Mouse (Mus musculus): Measurements from ENCODE around the gene Sgo1.
"Not testable (repeated sequence)": the region's sequence is repeated elsewhere in the genome, so short reads cannot be mapped to it uniquely, and the experiment has no call there.

Gene Sgo1

DNA sequence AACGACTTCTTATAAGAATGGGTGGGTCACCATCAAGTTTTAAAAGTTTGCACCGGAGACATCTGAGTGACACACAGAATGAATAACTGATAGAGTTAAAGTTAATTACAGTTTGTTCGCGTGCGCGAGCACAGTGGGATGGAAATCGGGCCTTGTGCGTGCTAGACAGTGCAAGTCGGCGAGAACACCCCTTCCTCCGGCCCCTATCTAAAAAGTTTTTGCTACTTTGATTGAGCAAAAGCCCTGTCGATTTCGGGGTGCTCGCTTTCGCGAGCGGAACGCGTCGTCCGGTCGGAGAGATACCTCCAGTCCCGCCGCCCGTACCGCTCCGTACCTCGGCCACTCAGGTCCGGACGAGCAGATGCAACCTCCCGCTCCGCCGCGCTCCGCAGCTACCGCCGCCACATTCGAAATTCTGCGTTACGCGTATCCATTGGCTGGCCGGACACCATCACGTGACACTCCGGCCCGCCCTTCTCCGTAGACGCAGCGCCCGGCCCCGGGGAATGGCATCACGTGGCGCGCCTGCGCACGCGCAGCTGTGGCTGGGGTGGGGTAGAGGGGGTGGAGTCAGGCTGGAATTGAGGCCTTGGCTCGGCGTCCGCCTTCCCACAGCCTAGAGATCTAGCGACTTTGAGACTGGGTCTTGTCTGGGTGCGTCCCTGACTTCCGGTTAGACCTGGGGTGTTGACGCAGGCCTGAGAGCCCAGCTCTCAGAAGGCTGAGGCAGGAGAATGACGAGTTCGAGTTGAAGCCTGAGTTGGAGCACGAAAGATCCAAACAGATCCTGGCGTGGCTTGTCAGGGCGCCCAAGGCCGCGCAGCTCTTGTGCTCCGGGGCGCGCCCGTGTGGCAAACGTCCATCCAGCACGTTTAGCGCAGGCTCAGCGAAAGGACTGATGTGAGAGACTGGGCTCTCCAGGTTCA, at the start of gene Sgo1:
Gene Sgo1, minus strand, starts transcription at position 457 of the 926 bp plus-strand sequence.
- peak; percentile 98 to 99 for DNase-seq (ENCODE audit: low spot score in 2 of 2)

DNA sequence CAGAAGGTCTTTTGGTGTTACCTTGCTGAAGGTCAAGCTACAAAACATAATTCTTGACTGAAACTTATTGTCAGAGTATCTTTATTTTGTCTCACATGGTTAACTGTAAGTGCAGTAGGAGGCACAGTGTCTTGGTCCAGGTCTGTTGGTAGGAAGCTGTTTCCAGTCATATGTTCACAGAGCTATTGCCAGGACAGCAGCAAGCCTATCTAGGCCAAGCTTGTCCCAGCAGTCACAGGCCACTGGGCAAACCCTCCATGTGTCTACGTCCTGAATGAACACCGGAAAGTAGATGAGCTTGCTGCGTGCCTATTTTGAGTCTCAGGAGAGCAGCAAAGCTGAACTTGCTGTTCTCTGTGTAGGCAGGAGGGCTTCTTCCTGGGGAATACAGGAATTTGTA, 29.8 kb upstream of the Sgo1 start:
- DNase-seq (ENCODE audit: low spot score in 2 of 2), result not testable (repeated sequence)

DNA sequence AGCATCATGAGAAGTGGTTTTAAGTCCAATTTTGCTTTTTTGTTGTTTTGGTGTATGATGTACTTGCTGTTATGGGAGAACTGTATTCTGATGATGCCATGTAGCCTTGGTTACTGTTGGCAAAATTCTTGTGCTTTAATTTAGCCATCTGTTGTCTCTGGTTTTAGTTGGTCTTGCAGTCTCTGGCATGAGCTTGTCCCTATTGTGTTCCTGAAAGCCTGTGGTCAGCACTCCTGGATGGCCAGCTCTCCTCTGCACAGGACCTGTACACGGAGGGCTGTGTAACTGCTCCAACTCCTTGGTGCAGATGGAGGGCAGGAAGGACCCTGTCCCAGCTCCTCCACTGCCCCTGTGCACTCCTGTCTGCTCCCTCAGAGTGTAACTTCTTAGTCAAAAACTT, 29.3 kb upstream of the Sgo1 start:
- DNase-seq (ENCODE audit: low spot score in 2 of 2), result no peak

DNA sequence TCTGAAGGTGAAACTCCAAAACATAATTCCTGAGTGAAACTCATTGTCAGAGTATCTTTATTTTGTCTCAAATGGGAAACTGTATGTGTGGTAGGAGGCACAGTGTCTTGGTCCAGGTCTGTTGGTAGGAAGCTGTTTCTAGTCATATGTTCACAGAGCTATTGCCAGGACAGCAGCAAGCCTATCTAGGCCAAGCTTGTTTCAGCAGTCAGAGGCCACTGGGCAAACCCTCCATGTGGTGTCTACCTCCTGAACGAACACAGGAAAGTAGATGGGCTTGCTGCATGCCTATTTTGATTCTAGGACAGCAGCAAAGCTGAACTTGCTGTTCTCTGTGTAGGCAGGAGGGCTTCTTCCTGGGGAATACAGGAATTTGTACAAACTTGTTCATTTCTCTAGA, 26.0 kb upstream of the Sgo1 start:
- DNase-seq (ENCODE audit: low spot score in 2 of 2), result not testable (repeated sequence)

DNA sequence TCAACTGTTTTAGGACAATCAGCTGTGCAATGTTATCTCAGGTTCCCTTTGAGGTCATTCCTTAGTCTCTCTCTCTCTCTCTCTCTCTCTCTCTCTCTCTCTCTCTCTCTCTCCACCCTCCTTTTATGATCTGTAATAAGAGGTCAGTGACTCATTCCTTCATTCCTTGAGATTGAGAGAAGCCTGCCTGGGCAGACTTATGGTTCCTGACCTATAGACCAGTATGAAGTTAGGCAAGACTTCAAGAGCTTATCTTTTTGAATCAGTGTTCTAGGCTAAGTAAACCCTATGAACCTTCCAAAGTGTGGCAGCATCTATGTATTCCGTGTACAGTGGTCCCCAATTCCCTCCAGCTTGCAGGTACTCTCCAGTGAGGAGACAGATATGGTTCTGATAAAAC, 25.3 kb upstream of the Sgo1 start:
- no peak for DNase-seq (ENCODE audit: low spot score in 2 of 2)

DNA sequence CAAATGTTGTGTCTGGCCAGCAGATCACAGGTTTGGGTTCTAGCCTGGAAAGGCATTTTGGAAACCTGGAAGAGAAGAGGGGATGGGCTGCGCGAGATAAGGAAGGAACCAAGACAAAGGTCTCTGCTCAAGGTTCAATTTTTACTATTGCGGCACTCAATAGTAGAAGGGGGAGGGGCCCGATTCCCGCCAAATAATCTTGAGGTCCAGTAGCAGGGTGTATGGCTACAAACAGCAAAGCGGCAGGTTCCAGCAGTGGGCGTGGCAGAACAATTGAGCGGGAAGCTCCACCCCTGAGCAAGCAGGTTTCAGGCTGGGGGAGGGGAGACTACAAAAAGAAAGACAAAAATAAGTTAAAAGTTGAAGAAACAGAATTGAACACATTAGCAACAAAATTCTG, 8.4 kb upstream of the Sgo1 start:
- not testable (repeated sequence) for DNase-seq (ENCODE audit: low spot score in 2 of 2)

DNA sequence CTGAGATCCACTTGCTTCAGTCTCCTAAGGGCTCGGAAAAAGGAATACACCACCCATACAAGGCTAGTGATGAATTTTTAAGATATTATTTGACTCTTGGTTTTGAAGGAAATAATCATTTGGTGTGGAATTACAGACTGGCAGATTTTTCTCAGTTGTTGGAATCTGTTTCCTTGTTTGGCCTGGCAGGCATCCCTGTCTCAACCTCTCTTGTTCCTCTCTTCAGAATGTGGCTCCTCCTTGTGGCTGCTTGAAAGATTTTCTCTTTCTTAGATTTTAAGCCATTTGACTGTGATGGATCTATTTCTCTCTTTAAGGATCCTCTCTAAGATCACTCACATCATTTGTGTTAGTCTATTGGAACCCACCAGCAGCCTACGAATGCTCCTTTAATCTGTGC, 4.9 kb upstream of the Sgo1 start:
- no peak for DNase-seq (ENCODE audit: low spot score in 2 of 2)

DNA sequence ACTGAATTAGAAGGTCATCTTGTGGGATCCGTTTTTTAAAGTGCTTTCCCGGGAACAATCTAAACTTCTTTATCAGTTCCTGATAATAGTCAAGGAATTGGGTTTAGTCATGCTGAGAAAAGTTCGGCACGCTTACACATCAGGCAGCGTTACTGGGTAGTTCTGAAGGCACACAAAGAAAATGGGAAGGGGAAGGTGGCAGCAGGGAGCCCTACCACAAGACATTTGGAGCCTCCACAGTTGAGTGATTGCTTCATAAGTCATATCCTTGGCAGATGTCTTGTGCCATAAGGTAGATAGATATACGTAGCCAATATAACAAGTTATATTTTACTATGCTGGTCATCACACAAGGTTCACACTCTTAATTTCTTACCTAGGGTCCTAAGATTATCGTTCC, 813 bp upstream of the Sgo1 start:
- DNase-seq (ENCODE audit: low spot score in 2 of 2), result no peak

DNA sequence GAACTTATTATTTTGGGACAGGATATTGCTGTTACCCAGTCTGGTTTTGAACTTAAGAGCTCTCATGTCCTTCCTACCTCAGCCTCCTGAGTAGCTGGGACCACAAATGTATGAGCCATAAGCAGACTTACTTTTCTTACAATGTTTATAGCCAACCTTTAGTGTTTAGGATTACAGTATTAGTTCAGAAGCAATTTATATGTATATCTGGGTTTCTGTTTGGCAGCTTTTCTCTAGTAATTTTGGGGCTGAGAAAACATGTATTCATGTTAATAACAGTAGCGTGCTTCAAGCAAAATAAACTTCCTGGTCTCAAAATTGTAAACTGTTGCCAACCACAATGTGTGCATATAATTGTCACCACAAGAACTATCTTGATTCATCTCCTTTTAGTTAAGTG, 812 bp downstream of the Sgo1 start:
- DNase-seq (ENCODE audit: low spot score in 2 of 2), result no peak

DNA sequence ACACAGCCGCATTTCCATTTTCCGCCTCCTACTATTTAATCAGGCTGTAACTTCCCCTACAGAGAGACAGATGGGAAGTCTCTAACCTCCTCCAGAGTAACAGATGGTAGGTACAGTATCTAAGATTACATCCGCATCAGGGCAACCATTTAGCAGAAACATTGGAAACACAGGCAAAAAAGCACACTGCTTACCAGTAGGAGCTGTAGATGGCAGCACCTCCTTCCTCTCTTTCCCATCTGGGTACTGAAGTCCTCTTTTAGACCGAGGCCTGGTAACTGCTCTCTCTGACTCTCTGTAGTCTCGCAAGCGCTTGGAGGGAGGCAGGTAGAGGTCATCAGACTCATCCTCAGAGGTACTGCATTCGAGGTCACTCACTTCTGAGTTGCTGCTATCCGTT, 10.4 kb downstream of the Sgo1 start:
- DNase-seq (ENCODE audit: low spot score in 2 of 2), result no peak

DNA sequence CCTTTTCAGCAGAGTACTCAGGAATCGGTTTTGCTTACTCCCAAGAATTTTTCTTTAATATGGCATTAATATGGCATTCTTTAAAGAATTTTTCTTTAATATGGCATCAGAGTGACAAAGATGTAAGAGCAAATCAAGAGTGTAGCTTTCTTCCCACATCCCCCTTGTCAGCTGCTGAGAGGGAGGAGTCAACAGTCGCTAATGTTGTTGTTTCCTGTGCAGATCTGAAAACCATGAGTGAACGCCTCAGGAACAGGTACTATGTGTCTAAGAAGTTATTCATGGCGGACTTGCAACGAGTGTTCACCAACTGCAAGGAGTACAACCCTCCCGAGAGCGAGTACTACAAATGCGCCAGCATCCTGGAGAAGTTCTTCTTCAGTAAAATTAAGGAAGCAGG, 18.7 kb downstream of the Sgo1 start:
- DNase-seq (ENCODE audit: low spot score in 2 of 2), result no peak

DNA sequence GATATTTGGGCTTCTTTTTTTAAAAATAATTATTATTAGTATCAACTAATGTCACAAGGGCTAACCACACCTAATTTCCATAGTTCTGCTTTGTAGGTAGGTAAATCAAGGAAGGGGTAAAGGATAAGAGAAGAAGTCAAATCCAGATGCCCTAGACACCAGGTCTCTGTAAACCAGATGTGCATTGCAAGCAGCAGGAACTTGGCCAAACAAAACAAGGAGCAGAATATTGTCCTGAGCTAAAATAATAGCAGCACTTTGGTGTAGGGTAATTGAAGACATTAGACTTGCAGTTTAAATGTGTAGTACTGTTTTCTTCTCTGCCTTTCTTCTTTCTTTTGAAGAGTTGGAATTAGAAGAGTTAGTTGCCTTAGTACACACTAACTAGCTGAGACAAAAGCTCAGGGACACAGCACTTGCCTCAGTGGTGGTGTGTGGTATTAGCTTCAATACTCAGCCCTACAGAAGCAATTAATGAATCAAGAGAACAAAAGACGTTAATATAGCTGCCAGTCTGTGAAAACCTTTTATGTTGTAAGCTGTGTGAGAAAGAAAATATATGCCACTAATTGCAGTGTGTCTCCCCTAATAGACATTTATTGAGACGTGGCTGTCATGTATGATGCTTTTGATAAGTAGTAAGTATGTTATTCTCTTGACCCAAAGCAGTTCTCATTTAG, 24.3 kb downstream of the Sgo1 start:
- DNase-seq (ENCODE audit: low spot score in 2 of 2), result no peak

DNA sequence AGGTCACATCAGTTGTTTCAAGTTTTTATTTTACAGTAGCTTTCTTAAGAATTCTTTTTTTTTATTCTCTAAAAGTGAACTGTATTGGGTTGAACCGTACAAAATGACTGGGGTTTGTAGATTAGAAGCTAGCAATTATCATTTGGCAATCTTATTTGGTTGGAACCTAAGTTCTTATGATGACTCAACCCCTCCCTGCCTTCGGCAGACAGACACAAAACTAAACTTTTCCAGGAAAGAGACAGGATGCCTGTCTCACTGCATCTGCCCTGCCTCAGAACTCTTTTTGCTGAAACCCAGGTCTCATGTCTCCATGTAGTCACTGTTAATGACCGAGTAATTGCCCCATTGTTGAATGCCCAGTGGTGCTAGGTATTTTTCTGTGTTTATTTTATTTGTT, 24.9 kb downstream of the Sgo1 start:
- DNase-seq (ENCODE audit: low spot score in 2 of 2), result no peak

DNA sequence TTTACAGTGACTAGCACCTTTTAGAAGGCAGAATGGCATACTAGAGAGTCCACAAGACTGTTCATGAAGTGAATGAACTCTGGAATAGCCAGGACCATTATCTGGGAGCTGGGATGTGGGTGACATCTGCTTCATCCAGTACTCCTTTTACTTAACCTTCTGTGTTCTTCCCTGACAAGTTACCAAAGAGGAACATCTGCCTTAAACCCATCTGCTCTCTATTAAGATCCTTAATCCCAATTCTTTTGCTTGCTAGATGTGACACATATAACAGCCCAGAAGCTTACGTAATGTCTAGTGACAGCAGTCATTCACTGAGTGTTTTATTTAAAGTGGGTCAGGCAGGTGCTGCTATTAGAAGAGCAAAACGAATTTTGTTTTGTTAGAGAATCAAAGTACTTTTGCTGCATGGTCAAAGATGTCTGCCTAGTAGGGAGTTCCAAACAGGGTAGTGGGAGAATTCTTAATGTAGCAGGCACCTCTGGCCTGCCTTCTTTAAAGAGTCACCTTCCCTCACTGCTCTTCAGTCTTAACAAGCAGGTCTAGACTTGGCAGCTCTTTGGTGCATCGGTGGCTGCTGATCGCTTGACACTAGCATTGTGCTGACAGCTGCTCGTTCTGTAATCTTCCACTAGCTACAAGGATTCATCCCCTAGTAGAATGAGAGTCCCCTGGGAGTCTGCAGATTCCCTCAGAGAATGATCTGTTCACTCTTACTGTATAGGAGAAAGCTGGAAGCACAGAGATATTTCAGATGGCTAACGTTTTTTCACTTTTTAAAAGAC, 27.9 kb downstream of the Sgo1 start:
- DNase-seq (ENCODE audit: low spot score in 2 of 2), result no peak

DNA sequence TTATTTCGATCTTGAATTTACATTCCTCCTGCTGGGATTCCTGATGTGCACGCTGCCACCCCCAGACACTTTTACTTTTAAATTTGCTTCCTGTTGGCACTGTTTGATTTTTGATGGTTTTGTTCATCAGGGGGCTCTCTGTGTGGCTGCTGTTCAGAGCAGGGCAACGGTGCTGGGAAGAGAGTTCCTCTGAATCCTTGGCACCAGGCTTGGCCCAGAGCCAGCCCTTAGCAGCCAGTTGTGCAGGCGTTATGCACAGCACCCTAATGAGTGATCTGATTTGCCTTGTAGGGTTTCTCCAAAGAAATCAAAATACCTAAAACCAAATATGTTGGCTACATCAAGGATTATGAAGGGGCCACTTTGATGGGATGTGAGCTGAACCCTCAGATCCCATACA, 29.4 kb downstream of the Sgo1 start:
- no peak for DNase-seq (ENCODE audit: low spot score in 2 of 2)

DNA sequence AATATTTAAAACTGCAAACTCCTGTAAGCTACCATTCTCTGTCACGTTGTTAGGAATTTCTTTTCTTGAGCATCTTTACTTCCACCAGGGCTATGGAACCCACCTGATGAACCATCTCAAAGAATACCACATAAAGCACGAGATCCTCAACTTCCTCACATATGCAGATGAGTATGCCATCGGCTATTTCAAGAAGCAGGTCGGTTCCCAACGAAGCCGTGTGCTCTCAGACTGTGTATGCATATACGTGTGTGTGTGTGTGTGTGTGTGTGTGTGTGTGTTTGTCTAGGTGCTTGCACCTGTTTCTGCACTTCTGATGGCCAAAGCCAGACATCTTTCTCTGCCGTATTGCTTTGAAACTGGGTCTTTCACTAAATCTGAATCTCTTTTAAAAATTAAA, 29.9 kb downstream of the Sgo1 start:
- DNase-seq (ENCODE audit: low spot score in 2 of 2), result no peak

DNA sequence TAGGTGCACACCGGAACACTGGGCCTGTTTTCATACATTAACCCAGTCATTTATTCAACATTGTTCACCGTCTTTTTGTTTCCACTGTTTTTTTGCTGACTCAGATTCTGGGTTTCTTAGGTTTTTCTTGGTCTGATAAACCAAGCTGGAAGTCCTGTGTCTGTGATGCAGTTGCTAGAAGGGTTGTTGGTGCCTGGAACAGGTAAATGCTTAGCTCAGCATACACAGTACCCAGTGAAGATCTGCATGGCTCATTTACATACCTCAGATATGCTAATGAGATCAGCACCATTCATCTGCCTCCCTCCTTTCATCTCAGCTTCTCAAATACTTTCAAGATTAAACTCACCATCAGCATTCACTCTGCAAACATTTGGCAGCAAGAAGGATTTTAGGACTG, 30.5 kb downstream of the Sgo1 start:
- no peak for DNase-seq (ENCODE audit: low spot score in 2 of 2)

DNA sequence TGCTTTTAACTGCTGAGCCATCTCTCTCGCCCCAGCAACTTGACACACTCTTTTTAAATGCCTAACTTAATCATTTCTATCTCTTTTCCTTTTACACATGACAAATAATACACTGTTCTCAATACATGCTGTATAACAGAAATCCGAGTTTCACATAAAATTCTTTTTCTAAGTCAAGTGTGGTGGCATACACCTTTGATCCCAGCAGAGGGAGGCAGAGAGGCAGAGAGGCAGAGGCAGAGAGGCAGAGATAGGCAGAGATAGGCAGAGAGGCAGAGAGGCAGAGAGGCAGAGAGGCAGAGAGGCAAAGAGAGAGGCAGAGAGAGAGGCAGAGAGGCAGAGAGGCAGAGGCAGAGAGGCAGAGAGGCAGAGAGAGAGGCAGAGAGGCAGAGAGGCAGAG, 31.7 kb downstream of the Sgo1 start:
- DNase-seq (ENCODE audit: low spot score in 2 of 2), result not testable (repeated sequence)

DNA sequence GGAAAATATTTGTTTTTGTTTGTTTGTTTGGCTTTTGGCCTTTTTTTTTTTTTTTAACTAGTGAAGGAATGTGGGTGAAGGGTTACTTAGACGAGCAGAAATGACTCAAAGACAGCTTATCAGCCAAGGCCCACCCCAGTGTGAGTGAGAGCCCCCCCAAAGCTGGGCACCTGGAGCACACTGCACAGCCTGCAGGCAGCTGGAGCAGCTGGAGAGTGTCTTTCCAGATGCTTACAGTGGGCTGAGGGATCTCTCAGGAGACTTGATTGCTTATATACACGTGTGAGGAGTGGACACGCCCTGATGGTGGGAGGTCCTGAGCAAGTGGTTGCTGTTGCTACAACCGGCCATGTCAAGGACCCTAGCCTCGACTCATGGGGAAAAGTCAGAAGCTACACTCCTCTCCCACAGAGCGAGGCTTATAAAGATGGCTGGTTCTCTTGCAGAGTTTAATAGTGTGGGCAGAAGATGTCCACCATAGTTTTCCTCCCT, 32.7 kb downstream of the Sgo1 start:
- no peak for DNase-seq (ENCODE audit: low spot score in 2 of 2)

DNA sequence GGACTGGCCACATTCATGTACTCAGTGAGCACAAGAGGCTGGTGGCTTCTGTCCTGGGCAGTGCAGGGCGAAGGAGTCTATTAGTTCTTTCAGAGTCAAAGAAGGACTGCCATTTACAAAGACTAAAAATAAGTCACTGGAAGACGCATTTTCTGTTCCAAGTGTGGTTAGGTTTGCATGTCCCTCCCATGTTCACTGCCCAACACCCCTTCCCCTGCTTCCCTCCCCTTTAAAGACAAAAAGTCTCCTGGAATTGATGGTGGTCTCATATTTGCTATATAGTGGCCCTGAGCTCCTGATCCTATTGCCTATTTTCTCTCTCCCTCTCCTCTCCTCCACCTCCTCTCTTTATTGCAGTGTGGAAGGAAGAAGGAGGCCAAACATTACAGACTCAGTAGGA, 33.2 kb downstream of the Sgo1 start:
- DNase-seq (ENCODE audit: low spot score in 2 of 2), result no peak

DNA sequence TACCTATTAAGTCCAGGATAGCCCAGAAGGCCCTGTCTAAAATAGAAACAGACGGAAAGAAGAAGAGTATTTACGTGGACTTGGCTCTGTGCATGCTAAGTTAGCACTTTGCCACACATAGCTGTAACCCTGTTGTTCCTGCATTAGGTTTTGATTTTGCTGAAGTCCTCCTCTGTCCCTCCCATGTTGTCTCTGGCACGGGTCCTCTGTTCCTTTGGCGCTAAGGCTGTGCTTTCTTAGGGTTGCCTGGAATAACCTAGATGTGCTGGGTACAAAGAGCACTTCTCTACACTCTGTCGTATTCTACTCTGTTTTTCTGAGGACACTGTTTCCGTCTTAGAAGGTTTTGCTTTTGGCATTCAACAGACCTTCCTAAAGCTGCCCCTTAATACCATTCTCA, 34.1 kb downstream of the Sgo1 start:
- no peak for DNase-seq (ENCODE audit: low spot score in 2 of 2)

DNA sequence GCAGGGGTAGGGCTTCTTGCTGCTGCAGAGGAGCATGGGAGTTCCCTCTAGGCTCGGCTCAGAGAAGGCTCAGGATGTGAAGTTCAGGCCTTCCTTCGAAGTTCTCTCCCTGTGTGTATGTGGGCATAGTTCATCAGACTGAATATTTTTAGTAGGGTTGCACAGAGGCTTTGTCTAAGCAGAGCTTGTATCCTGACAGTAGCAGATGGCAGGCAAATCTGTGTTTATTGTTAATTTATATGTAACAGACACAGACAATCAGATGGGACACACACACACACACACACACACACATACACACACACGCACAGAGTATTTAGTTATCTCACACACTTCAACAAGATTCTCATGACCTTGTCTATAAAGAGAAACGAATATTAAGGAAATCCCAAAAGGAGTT, 34.5 kb downstream of the Sgo1 start:
- no peak for DNase-seq (ENCODE audit: low spot score in 2 of 2)

Measured in spleen, postnatal 4 days (tissue).